Mouse (Mus musculus) midbrain, embryonic 11.5 days (tissue): ENCODE data around the gene Jade1. TPM values are rescaled to one million over a fixed set of nuclear protein-coding genes. Genes with fewer than 3 reads are reported as not detected.

Experiments used
- ATAC-seq: fragments of 200-750 bp; cut with Nextera tagmentation; 2 replicates; pipeline ENCODE4 v1.8.0; 2017; ENCODE audit warnings: moderate TSS enrichment, moderate library complexity; ENCODE audit not compliant: low FRiP score
- DNase-seq: peaks from one replicate; pipeline ENCODE4 v3.0.0; 2015; ENCODE audit warnings: low spot score; ENCODE audit errors: missing footprints
- H3K27ac ChIP-seq: fragments of 300-500 bp; sonication (generic); 2 replicates; pipeline ENCODE4 v1.5.1; 2014; ENCODE audit warnings: low read depth, low read length
- H3K27me3 ChIP-seq: fragments of 300-500 bp; sonication (generic); 2 replicates; pipeline ENCODE4 v1.6.1; 2014; ENCODE audit warnings: mild to moderate bottlenecking, low read length, moderate library complexity, mixed read lengths; ENCODE audit not compliant: control insufficient read depth, insufficient read depth
- H3K36me3 ChIP-seq: fragments of 300-500 bp; sonication (generic); 2 replicates; pipeline ENCODE4 v1.6.1; 2014; ENCODE audit warnings: mild to moderate bottlenecking, low read length, moderate library complexity, mixed read lengths; ENCODE audit not compliant: control insufficient read depth, insufficient read depth
- H3K4me1 ChIP-seq: fragments of 300-500 bp; sonication (generic); 2 replicates; pipeline ENCODE4 v1.6.1; 2014; ENCODE audit warnings: low read length; ENCODE audit not compliant: control insufficient read depth, insufficient read depth
- H3K4me2 ChIP-seq: fragments of 300-500 bp; sonication (generic); 2 replicates; pipeline ENCODE4 v1.6.1; 2014; ENCODE audit warnings: mild to moderate bottlenecking, moderate library complexity
- H3K4me3 ChIP-seq: fragments of 300-500 bp; sonication (generic); 2 replicates; pipeline ENCODE4 v1.5.1; 2014; ENCODE audit warnings: low read depth, low read length
- H3K9ac ChIP-seq: fragments of 300-500 bp; sonication (generic); 2 replicates; pipeline ENCODE4 v1.6.1; 2014; ENCODE audit warnings: low read length
- H3K9me3 ChIP-seq: fragments of 300-500 bp; sonication (generic); 2 replicates; pipeline ENCODE4 v1.6.1; 2016; ENCODE audit warnings: low read length; ENCODE audit not compliant: control insufficient read depth
- WGBS: fragments of 180-500 bp; shearing (Covaris S2); extraction: QIAGEN DNeasy Blood & Tissue Kit; methylation state at CpG from one replicate; pipeline ENCODE4 v1.1.7; 2014; 5-methylcytosine and 5-hydroxymethylcytosine counted together
- polyA plus RNA-seq: library from polyadenylated mRNA; unstranded; fragments of >200 nt; fragmentation: Nextera tagmentation; extraction: Ambion mirVana; gene quantifications from 2 replicates; pipeline ENCODE4 v1.2.1, GENCODE M21; 2014

The Jade1 gene
- polyA plus RNA-seq, 1 experiment from 2014 or later = 20.2 TPM

DNA sequence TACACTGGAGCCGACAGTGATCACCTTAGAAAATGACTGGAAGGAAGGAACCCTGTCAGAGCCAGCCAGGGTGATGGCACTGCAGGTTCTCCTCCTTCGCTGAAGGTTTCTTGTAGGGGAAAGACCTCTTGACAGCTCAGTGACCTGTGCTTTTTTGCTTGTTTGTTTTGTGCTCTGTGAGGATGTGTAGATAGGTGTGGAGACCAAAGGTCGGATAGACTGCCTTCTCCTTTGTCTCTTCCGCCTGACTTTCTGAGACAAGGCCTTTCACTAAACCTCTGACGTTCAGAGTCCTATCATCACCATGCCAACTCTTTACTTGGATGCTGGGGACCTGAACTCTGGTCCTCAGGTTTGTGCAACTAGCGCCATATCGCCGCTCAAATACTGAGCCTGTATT lies 33.0 kb downstream of the Jade1 start:
- Histone ChIP-seq H3K9ac (no peak overlapping the region), H3K4me1 (no peaks in the 10 kb centered on the region), H3K27ac (no peak overlapping the region), H3K4me2 (no peak overlapping the region), H3K36me3 (no peaks in the 10 kb centered on the region), H3K9me3 (no peaks in the 10 kb centered on the region), H3K27me3 (no peaks in the 10 kb centered on the region), H3K4me3 (no peak overlapping the region)
- no peak for ATAC-seq
- DNase-seq = no peak
- 76% methylated on average over 8 of the region's 8 CpGs for WGBS

DNA sequence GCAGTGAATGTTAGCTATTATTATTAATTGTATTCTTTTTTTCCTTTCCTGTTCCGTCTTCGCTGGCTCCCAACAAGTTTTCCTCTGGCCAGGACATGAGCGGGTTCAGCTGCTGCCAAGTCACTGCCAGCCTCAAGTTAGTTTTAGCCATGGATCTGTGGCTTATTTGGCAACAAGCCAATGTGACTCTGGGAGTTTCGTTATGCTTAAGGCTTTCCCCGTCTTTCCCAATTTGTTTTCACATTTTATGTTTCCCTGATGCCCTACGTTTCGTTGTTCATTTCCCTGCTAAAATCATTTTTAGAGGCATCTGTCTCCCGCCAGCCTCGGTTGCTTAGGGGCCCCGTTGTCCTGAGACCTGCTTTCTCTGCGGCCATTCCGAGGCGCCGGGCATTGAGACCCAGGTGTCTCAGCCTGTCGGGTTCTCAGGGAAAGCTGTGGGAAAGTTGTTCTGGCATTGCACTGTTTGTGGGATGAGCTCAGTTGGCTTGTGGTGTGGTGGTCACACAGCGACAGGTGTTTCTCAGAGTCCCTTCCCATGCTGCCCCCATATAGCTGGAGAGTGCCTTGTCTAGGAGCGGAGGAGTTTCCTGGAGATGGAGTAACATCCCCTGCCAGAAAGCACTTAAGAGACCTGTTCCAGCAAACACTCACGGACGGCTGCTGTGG lies 33.8 kb downstream of the Jade1 start:
- DNase-seq = no peak
- H3K27ac ChIP-seq = no peak overlapping the region
- no peaks in the 10 kb centered on the region for H3K36me3 ChIP-seq
- 94% methylated on average over 19 of the region's 19 CpGs for WGBS
- no peak overlapping the region for H3K4me3 ChIP-seq
- no peaks in the 10 kb centered on the region for H3K27me3 ChIP-seq
- H3K9ac ChIP-seq = no peak overlapping the region
- no peak for ATAC-seq
- no peak overlapping the region for H3K4me2 ChIP-seq
- H3K4me1 ChIP-seq = no peaks in the 10 kb centered on the region
- no peaks in the 10 kb centered on the region for H3K9me3 ChIP-seq

DNA sequence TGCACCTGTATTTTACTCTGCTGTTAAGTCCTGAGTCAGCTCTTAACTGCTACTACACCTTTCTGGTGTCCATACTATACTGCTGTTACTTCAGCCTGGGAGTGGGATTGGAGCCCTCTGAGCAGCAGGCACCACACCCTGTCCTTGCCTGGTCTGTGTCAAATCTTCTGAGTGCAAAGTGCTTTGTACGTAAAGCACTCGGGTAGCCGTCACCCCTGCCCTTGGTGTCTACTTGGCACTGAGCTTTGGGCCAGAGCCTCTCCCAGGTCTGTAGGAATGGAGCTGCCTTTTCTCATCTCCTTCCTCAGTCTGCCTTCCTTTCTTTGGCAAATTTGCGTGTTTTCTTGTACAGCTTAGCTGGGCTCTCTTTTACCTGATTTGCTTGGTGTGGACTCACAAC lies 34.5 kb downstream of the Jade1 start:
- no peak overlapping the region for H3K27ac ChIP-seq
- no peak overlapping the region for H3K9ac ChIP-seq
- no peak for ATAC-seq
- 94% methylated on average over 4 of the region's 4 CpGs for WGBS
- H3K27me3 ChIP-seq = no peaks in the 10 kb centered on the region
- H3K36me3 ChIP-seq = peaks cover 2% of the 10 kb centered on the region; the same call in 1 of the 2 replicates
- no peak overlapping the region for H3K4me2 ChIP-seq
- no peak for DNase-seq
- H3K9me3 ChIP-seq = no peaks in the 10 kb centered on the region
- H3K4me3 ChIP-seq = no peak overlapping the region
- no peaks in the 10 kb centered on the region for H3K4me1 ChIP-seq

DNA sequence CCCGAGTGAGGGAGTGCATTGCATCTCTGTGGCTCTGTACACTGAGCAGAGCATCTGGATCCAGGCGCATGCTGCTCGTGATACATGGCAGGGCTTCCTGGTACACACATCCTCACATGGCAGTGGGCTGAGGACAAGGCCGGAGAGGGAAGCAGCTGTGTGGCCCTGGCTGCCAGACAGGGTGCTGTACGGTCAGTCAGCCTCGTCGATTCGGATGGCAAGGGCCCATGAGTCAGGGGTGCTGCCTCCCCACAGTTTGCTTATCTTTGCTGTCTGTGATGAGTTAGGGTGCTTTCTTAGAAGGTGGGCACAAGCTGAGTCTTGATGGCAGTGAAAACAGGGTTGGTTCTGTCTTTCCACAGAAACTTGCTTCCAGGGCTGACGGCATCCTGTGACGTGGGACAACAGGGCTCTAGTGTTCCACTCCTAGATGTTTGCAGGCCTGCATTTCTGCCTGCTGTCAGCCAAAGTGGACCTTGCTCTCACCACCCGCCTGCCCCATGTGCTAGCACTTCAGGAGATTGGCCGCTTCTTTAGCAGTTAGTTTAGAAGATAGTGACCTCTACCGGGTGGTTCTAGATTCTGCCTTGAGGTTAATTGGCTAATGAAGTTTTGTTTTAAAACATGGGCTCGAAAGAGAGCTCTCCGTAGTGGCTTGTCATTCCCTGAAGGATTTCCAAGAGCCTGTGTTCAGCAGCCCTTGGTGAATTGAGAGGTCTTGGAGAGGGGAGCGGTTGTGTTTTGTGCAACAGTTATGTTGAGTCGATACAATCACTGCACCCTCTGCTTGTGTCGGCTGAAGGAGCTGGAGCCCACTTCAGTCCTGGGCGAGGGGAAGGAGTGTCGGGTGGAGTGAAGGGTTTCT lies 35.4 kb downstream of the Jade1 start:
- 91% methylated on average over 20 of the region's 20 CpGs for WGBS
- no peak overlapping the region for H3K9ac ChIP-seq
- H3K27ac ChIP-seq = no peak overlapping the region
- peaks cover 6% of the 10 kb centered on the region; the same call in 1 of the 2 replicates for H3K36me3 ChIP-seq
- H3K9me3 ChIP-seq = no peaks in the 10 kb centered on the region
- H3K4me3 ChIP-seq = no peak overlapping the region
- H3K4me2 ChIP-seq = no peak overlapping the region
- ATAC-seq (no peak), DNase-seq (no peak)
- no peaks in the 10 kb centered on the region for H3K27me3 ChIP-seq
- no peaks in the 10 kb centered on the region for H3K4me1 ChIP-seq

DNA sequence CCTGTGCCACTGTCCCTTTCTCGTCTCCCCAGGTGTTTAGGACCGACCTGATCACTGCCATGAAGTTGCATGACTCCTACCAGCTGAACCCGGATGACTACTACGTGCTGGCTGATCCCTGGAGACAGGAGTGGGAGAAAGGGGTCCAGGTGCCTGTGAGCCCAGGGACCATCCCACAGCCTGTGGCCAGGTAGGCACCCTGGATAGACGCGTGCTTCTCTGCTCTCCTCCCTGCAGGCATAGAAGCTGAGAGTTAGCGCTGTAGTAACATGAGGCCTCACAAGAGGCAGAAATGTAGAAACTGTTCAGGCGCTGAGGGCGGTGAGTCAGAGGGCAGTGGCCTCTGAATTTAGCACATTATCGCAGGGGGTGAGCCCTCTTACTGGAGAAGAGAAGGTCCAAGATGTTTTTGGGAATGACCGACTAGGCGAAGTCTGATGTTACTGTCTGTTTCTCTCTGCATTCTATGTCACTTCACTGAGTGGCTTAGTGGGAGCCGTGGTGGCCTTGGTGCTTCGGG lies 36.2 kb downstream of the Jade1 start:
- Histone ChIP-seq H3K36me3 (peaks cover 6% of the 10 kb centered on the region; the same call in 1 of the 2 replicates), H3K4me2 (no peak overlapping the region), H3K27ac (no peak overlapping the region), H3K9ac (no peak overlapping the region), H3K4me3 (no peak overlapping the region), H3K9me3 (no peaks in the 10 kb centered on the region), H3K27me3 (no peaks in the 10 kb centered on the region), H3K4me1 (no peaks in the 10 kb centered on the region)
- no peak for DNase-seq
- no peak for ATAC-seq
- 94% methylated on average over 14 of the region's 14 CpGs for WGBS

DNA sequence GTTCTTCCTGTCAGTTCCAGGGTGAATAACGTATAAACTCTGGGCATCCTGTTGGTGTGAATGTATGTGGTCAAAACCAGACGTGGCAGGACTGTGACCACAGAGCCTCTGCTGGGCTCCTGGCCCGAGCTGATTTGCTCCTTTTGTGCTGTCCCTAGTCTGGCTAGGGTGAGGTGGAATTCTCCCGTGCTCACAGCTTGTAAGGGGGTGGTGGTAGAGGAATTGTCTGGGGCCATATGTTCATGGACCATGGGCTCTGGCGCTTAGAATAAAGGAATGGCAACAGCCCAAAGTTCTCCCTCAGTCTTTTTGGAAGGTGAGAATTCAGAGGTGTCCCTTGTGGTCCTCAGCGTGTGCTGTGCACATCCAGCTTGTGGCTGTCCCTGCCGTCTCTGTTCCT lies 37.3 kb downstream of the Jade1 start:
- DNase-seq = no peak
- no peak overlapping the region for H3K4me2 ChIP-seq
- H3K27me3 ChIP-seq = no peaks in the 10 kb centered on the region
- H3K36me3 ChIP-seq = peaks cover 13% of the 10 kb centered on the region; the same call in 1 of the 2 replicates
- no peak overlapping the region for H3K9ac ChIP-seq
- no peak for ATAC-seq
- no peaks in the 10 kb centered on the region for H3K4me1 ChIP-seq
- no peak overlapping the region for H3K4me3 ChIP-seq
- H3K27ac ChIP-seq = no peak overlapping the region
- no peaks in the 10 kb centered on the region for H3K9me3 ChIP-seq
- WGBS = 82% methylated on average over 7 of the region's 7 CpGs

DNA sequence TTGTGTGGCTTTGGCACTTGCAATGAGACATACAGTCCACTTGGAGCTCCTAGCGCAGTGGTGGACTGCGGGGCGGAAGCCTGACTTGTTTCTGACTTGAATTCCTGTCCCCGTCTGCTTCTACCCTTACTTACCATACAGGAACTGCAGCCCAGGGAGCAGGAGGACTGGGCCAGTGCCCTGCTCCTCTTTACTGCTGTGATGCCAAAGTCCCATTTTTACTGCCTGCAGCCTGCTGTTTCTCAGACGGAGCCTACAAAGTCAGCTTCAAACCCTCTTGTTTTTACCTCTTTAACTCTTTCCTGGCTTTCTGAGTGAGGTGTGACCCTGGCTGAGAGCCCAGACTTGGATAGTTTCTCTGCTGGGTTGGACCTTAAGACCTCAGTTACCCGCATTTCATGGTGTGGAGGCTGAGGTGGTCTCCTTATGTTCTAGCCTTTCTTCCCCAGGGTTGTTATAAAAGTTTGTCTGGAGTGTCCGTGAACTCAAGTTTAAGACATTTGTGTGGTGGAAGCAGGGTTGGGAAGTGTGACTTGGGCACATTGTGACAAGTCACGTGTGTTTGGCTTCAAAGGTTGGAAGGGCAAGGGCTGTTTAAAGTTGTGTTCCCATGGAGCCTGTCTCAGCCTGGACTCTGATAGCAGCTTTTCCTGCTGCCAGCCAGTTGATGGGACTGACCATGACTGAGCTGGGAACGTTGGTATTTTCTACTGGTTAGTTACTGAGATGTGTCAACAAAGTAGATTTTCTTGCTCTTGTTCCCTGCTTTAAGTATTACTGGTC lies 38.8 kb downstream of the Jade1 start:
- H3K27me3 ChIP-seq = no peaks in the 10 kb centered on the region
- H3K4me3 ChIP-seq = no peak overlapping the region
- WGBS = 87% methylated on average over 9 of the region's 9 CpGs
- no peaks in the 10 kb centered on the region for H3K4me1 ChIP-seq
- H3K27ac ChIP-seq = no peak overlapping the region
- no peak overlapping the region for H3K9ac ChIP-seq
- H3K4me2 ChIP-seq = no peak overlapping the region
- no peaks in the 10 kb centered on the region for H3K9me3 ChIP-seq
- no peak for ATAC-seq
- DNase-seq = no peak
- peaks cover 13% of the 10 kb centered on the region; the same call in 1 of the 2 replicates for H3K36me3 ChIP-seq

DNA sequence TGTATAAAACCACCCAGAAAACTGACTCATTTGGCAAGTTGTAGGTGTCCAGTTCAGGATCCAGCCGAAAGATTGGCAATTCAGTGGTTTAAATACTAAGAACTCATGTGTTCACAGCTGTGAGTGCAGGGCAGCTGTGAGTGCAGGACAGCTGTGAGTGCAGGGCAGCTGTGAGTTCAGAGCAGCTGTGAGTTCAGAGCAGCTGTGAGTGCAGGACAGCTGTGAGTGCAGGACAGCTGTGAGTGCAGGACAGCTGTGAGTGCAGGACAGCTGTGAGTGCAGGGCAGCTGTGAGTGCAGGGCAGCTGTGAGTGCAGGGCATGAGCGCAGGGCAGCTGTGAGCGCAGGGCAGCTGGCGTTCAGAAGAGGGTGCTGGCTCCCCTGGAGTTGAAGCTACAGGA lies 39.5 kb downstream of the Jade1 start:
- ATAC-seq = no peak
- no peak overlapping the region for H3K4me2 ChIP-seq
- WGBS = 93% methylated on average over 4 of the region's 4 CpGs
- H3K4me1 ChIP-seq = no peaks in the 10 kb centered on the region
- no peaks in the 10 kb centered on the region for H3K9me3 ChIP-seq
- no peak overlapping the region for H3K9ac ChIP-seq
- no peak for DNase-seq
- H3K36me3 ChIP-seq = peaks cover 15% of the 10 kb centered on the region; the same call in 1 of the 2 replicates
- H3K4me3 ChIP-seq = no peak overlapping the region
- H3K27me3 ChIP-seq = no peaks in the 10 kb centered on the region
- H3K27ac ChIP-seq = no peak overlapping the region
